Mouse (Mus musculus) ovary, postnatal 14 days (tissue): ENCODE measurements around the gene Atox1.

Source experiments
- DNase-seq: peaks from one replicate; pipeline ENCODE4 v3.0.0; 2022; ENCODE audit warnings: low spot score

Gene Atox1

DNA sequence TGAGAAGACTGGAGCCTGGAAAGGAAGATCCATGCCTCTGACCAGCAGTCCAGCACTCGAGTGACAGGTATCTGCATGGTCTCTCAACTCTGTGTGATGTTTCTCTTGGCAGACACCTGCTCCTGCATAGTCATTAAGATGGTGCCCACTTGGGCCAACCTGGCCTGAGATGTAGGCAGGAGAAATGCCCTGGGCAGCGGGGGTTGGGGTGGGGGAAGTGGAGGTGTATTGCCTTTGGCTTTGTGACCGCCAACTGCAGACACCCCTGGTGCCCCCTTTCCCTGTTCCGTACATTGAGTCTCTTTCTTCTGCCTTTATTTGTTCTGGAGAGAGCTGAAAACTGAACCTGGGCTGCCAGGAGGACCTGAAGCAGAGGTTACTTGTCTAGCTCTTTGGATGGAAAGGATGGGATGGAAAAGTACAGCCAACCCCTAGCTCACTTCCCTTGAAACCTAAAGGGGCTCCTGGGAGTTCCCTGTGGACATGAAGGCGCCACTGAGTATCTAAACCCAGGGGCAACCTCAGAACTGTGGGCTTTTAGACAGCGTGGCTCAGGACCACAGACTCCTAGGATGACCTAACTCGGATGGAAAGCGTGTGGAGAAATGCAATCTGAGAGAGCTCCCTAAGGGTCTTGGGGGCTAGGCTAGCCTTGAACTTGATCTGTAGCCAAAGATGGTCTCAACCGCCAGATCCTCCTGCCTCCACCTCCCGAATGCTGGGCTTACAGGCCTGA is 48.2 kb downstream of the Atox1 start:
- DNase-seq, result no peak

DNA sequence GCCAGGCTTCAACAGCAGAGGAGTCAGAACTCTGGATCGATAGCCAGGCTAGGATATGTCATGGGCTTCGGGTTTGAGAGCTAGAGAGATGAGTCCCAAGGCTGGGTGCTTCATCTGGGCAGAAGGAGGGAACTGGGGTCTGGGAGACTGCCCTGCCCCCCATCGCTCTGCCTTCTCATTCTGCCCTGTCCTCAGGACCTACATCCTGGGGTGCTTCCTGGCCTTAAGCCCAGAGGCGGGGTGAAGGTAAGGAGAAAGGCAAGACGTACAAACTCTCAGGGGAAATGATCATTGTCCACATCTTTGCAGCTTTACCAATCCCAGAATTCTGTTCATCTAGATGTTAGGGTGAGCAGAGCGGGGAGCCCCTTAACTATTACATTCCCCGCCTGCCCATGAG is 49.0 kb downstream of the Atox1 start:
- DNase-seq, result no peak

DNA sequence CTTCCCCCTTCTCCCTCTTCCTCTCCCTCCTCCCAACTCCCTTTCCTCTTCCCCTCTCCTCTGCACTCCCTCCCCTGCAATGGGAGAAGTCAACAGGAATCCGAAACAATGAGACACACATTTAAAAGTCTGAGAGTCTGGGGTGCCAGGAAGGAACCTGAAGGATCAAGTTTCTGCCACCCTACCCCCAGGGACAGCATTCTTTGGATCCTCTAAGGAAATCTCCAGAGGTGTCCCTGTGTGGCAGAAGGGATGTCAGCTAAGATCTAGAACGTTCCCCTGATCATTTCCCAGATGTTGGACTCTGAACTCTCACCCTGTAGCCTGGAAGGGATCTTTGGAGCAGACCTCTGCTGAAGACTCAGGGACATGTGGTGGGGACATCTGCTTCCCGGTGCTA is 50.5 kb downstream of the Atox1 start:
- DNase-seq, result no peak

DNA sequence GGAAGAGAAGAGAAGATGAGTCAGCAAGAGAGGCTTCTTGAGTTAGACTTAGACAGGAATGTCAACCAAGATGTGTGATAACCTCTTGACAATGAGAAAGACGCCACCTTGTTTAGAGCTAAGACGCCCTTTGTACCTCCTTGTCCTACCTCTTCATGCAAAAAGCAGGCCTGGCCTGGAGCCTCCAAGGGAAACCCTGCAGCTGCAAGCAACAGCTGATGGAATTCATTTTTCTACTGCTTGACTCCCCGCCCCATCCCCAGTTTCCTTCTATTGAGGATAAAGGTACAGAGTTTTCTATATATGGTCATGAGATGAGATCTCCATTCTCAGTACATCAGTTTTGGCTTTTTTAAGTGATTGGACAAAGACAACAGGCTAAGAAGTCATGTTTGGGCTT is 51.0 kb downstream of the Atox1 start:
- no peak for DNase-seq

DNA sequence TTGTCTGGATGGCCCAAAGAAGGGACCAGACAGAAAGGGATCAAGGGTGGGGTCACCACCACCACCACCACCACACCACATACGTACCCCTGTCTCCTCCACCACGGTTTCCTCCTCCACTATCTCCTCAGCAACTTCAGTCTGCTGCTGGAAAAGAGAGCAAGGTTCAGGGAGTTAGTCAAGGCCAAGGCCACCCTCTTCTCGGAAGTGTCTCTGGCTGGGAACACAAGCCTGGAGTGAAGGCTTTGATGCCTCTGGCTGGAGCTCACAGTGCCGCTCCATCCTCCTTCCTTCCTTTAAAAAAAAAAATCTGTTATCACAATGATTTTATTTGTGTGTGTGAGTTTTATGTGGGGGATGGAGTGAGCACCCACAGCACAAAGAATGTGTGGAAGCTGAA is 53.9 kb downstream of the Atox1 start:
- no peak for DNase-seq

DNA sequence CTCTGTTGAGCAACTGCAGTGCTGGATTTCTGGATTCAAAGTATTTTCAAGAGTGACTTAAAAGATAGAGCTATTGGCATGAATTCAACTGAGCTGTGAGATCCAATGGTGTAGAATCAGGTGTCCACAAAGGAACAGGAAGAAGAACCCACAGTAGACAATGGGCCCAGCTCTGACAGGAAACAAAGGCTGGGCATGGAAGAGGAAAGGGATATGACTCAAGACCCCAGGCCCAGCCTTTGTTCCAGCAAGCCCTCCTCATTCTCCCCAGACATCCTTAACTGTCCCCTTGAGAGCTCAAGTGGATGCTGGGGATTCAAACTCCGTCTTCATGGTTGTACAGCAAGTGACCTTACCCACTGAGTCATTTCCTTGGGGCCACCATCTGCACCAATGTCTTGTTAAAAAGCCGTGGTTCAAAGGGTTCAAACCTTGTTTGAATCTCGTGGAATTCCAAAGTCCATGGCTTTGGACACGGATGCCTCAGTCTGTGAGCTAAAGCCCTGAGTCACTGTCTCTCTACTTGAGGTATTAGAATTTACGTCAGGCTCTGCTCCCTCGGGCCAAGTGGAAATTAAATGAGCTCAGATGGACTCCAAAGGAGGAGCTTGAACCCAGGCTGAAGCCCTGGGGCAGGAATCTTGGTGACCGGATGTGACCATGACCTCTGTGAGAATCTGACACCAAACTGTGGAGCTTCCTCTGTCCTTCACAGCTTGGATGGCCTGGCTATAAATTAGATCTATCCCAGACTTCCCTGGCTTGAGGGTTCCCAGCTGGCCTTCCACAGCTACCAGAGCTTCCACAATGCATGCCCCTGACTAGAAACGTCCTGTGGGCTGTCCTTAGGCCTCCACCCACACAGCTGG is 55.2 kb downstream of the Atox1 start:
- DNase-seq, result no peak

DNA sequence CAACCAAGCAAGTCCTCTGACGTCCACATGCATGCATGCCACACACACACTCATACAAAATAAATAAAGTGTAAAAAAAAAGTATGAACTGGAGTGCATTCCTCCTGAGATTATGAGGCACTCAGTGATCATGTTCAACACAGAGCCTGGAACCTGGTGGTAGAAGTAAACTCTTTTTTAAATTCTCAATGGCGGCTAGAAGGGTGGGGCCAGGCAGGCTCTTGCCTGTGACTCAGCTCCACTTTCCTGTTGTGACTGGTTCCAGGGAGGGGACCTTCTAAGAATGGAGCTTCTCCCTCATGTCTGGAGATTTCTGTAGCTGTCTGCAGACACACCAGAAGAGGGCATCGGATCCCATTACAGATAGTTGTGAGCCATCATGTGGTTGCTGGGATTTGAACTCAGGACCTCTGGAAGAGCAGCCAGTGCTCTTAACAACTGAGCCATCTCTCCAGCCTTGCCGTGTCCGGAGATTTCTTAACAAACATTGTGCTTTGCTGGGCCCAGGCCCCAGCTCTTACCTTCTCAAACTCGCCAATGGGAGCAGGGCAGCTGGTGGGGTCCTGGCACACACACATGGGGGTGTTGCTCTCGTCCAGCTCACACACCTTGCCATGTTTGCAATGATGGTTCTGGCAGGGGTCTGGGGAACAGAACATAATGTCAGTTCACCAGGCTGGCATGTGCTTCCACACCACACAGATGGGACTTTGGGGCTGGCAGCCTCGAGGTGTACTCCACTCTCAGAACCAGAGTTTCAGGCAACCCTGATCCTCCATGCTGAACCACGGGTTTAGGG is 56.2 kb downstream of the Atox1 start:
- no peak for DNase-seq

DNA sequence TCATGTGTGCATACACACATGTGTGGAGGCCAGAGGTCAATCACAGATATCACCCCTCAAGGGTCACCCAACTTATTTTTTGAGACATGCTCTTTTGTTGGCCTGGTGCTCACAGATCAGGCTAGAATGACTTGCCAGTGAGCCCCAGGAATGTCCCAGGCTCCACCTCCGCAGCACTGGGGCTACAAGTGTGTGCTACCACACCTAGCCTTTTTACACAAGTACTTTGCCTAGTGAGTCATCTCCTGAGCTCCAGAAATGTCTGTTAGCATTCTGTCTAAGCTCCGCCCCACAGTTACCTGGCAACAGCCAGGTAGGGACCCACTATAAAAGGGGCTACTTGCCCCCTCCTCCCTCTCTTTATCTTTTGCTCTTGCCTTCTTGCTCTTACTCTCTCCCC is 60.2 kb downstream of the Atox1 start:
- no peak for DNase-seq

DNA sequence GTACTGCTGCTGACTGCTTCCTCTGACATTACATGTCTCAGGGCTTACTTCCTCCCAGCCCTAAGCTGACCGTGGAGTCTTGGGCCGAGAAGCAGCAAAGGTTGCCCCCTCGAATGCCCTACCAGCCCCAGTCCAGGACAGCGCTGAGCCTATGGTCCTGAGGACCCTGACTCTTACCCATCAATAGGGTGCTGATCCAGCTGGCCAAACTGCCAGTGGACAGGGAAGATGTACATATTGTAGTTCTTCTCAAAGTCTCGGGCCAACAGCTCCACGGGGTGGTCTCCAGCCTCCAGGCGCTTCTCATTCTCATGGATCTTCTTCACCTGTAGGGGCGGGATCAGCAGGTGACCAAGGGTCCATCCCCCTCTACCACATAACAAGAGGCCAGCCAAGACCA is 62.7 kb downstream of the Atox1 start:
- DNase-seq, result no peak

DNA sequence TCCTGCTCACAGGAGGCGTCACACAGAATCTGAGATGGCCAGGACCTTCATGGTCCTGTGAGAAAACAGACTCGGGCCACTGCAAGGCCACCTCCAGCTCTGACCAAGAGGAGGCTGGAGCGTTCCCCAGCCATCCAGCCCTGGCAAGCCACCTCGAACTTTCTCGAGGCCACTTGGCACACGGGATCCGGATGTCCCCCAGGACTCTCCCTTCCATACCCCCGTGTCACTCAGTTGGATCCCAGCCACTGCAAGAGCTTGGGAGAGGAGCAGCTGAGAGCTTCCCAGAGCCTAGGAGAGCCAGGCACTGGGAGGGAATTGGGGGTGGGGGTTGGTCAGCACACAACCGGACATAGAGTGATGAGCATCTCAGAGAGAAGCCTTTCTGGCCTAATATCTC is 63.6 kb downstream of the Atox1 start:
- DNase-seq, result no peak

DNA sequence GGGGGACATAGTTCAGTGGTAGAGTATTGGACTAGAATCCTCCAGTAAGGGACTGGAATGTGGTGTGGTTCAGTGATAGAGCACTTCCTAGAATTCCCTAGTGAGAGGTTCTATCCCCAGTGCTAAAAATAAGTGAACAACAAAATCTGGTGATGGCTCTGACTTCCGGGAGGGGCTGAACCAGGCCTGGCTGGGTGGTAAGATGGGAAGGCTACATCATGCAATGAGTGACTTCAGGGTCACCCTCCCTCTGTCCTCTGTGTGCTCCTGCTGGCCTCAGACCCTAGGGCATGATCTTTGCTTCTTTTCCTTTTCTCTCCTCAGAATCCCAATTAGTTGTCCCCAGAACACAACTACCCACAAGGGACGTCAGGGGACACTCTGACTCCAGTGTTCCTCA is 64.0 kb downstream of the Atox1 start:
- no peak for DNase-seq
